Mouse (Mus musculus): Measurements from ENCODE around the gene Cyp3a41a.
"Not testable (repeated sequence)": the region's sequence is repeated elsewhere in the genome, so short reads cannot be mapped to it uniquely, and the experiment has no call there.

Gene Cyp3a41a

GRCm38 (mm10) chr5:145720036-145720435 is at the start of gene Cyp3a41a:
Gene Cyp3a41a (minus strand): TSS chr5:145720136.
- DNase-seq (ENCODE audit: low read depth, low spot score) = not testable (repeated sequence)

- DNase-seq (ENCODE audit: low read depth, low spot score) = not testable (repeated sequence)
These were observed 17.6 kb upstream of the Cyp3a41a start for GRCm38 (mm10) chr5:145737512-145737911.

- DNase-seq (ENCODE audit: low read depth, low spot score) = not testable (repeated sequence)
These were observed 5.6 kb downstream of the Cyp3a41a start for GRCm38 (mm10) chr5:145714296-145714695.

GRCm38 (mm10) chr5:145707372-145707771 is 12.6 kb downstream of the Cyp3a41a start:
- not testable (repeated sequence) for DNase-seq (ENCODE audit: low read depth, low spot score)

- DNase-seq (ENCODE audit: low read depth, low spot score) = no peak
These were observed 57.9 kb downstream of the Cyp3a41a start for GRCm38 (mm10) chr5:145662007-145662406.

- DNase-seq (ENCODE audit: low read depth, low spot score) = no peak
These were observed 72.2 kb downstream of the Cyp3a41a start for GRCm38 (mm10) chr5:145647779-145648178.
